Mouse (Mus musculus) spleen, embryonic (tissue): ENCODE measurements around the gene Ireb2.
"Not testable (repeated sequence)": the region's sequence is repeated elsewhere in the genome, so short reads cannot be mapped to it uniquely, and the experiment has no call there.

Source experiments
- CTCF ChIA-PET: fragments of 350-600 bp; sonication (Branson Sonifier 250); formaldehyde crosslinking; loops from one replicate; lab custom pipeline; 2022; lab: Charles Lee

Gene Ireb2

DNA sequence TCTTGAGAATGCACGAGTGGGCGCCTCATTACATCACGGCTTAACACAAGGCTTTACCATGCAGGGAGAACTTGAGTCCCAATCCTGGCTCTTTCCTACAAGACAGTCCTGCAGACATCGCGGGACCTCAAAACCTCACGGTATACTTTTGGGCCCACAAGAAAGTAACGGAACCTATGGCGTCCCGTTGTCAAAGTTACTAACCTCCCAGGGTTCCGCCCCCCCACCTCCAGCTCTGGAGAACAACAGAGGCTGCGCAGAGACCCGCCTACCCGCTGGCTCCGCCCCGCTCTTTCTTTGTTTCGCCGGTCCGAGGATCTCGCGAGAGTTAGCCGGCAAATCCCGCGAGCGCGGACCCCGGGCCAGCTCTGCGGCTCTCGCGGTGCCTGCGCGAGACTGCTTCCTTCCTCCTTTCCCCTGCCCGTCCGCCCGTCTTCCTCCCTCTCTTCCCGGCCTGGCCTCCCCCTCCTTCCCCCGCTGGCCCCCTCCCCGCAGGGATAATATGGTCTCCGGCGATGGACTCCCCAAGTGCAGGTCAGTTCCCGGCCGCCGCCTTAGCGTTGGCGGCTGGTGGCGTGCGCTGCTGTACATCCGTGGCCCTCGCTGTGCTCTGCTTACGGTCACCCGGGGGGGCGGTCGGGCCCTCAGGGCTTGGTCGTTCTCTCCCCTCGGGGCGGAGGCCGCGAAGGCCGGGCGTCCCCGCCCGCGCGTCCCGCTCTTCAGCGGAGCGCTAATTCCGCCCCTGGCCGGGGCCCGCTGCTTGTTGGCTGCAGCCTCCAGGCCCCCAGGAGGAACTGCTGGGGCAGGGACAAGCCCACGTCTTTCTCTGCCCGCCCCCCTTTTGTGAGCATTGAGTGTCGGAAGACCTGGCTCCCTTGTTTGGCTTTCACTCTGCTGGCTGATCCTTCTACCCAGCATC lies at the start of gene Ireb2:
Ireb2 (plus strand) TSS at position 427 of the 919 bp plus-strand sequence.
- CTCF ChIA-PET, result no interaction called here

GRCm38 (mm10) chr9:54816508-54817201 lies 46.9 kb upstream of the Ireb2 start:
- CTCF ChIA-PET, result no interaction called here

DNA sequence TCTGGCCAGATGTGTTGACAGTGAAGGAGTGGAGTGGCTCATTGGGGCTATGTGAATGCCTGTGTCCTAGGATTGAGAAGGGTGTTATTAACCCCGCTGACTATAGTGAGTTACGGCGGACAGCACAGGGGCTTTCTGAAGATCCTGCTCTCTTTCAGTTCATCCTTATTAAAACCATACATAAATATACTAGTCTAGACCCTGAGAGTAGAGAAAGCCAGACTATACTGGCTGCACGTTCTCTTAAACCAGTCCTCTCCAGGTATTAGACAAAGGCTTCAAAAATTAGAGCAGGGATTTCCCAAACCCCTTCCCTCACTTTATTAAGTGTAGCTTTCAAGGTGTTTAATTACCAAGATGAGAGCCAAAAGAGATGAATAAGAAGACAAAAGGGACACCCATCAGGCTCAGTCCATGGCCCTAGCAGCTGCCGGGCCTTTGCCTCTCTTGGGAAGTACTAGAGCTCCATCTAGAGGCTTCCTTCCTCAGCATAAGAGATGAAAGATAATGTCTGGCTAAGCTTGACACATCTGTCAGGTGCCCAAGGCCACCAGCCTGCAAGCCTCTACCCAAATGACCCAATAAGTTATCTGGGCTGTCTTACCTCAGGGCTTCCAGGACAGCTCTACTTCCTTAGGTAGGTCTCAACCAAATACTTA lies 42.0 kb upstream of the Ireb2 start:
- CTCF ChIA-PET, result no interaction called here

- CTCF ChIA-PET, result no interaction called here
These were observed 33.8 kb upstream of the Ireb2 start for GRCm38 (mm10) chr9:54829760-54830159.

- CTCF ChIA-PET, result no interaction called here
These were observed 33.0 kb upstream of the Ireb2 start for GRCm38 (mm10) chr9:54830624-54831023.

DNA sequence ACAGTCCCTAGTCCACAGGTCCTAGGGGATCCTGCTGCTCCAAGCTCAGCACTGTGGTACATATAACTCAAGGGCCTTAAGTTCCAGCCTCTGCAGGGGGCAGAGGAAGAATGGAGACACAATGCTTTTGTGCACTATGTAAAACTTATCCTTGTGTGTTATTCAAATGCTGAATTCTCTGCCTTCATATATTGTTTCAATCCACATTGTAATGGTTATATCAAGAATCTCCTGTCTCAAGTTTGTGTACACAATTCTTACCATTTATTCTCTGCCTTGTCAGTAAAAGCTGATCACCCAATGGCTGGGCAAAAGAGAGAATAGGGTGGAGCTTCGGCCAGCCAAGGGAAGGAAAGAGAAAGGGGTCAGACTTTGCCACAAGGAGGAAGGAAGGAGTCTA lies 29.8 kb upstream of the Ireb2 start:
- CTCF ChIA-PET, result no interaction called here

DNA sequence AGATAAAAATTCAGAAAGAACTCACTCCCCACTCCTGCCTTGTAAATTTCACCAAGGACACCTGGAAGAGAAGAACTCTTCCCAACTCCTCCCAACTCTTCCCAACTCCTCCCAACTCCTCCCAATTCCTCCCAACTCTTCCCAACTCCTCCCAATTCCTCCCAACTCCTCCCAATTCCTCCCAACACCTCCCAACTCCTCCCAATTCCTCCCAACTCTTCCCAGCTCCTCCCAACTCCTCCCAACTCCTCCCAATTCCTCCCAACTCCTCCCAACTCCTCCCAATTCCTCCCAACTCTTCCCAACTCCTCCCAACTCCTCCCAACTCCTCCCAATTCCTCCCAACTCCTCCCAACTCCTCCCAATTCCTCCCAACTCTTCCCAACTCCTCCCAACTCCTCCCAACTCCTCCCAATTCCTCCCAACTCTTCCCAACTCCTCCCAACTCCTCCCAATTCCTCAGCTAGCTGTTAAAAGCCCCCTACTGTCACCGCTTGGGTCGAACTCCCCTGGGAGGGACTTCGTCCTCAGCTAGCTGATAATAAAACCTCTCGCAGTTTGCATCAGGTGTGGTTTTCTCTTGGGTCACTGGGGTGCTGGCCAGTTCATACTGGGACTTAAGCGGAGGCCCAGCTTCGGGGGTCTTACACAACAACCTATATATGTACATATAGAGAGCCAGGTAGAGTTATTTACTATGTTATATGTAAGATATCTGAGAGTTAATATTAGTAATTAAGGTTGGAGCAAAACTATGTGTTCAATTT lies 27.5 kb upstream of the Ireb2 start:
- CTCF ChIA-PET, result interaction anchor here (0.6 kb wide), 1 partner anchor 13 kb away, joined by 3 read pairs; no protein-coding TSS in a partner anchor

GRCm38 (mm10) chr9:54837835-54838234 lies 25.8 kb upstream of the Ireb2 start:
- CTCF ChIA-PET, result no interaction called here

DNA sequence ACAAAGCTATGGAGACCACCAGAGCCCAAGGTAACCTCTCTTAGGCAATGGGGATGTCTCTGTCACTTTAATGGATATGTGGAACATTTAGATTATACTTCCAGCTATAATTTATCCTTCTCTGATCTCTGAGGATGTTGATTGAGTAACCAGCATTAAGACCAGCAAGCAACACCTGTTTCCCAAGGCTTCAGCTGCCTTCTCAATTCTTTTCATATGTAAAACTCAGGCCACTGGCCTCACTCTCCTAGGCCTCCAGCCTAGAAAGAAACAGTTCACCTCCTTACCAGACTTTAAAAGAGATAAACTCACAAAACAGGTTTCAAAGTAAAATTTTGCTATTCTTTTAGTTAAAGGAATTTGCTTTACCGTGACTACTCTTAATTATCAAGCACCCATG lies 23.4 kb upstream of the Ireb2 start:
- CTCF ChIA-PET, result no interaction called here

DNA sequence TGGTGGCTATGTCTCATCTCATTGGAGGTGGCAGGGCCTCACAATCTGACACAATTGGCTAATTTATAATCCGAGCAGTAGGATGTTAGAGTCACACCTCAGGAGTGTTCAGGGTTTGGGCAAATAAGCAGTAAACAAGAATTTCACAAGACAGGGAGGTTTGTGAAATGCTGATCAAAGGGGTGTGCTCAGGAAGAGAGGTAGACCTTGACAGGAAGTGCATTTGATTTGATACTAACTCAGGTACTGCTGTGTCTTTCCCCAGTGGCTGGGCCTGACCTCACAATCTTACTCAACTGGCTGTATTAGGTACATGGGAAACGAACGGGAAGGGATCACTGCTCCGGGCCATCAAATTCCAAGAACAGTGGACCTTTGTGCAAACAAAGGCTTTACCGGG lies 21.3 kb upstream of the Ireb2 start:
- CTCF ChIA-PET, result no interaction called here

DNA sequence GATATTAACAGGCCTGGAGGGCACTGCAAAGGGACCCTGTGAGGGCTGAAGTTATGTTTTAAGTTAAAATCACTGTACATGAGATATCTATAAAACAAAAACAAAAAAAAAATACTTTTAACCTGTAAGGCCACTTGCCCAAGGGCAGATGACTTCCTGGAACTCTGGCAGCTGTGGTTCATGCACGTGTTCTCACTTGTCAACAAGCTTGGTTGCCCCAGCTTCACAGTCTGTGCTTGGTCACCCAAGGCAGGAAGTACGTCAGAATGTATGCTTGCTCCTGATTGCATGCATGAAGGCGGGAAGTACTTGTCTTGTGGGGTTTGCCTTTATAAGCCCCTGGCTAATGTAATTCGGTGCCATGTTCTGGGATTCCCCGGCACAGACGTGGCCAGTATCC lies 19.7 kb upstream of the Ireb2 start:
- CTCF ChIA-PET, result no interaction called here

DNA sequence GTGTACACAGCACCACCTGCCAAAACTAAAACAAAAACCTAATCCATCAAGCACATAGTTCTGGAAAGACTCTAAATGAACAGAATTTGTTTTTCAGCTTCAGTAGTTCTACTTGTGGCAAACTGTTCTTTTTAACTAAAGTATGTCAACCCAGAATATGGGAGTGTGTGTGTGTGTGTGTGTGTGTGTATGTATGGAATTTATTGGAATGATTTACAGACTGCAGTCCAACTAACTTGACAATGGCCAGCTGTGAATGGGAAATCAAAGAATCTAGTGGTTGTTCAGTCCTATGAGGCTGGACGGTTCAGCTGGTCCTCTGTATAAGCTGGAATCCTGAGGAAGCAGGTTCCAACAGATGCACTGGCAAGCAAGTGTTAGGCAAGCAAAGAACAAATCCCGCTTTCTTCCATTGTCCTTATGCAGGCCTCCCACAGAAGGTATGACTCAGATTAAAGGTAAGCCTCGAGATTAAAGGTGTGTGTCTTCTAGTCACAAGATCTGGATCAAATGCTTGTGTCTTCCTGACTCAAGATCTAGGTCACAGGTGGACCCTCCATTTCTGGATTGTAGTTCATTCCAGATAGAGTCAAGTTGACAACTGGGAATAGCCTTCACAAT lies 18.9 kb upstream of the Ireb2 start:
- CTCF ChIA-PET, result no interaction called here

- CTCF ChIA-PET, result no interaction called here
These were observed 15.4 kb upstream of the Ireb2 start for GRCm38 (mm10) chr9:54848203-54848602.

DNA sequence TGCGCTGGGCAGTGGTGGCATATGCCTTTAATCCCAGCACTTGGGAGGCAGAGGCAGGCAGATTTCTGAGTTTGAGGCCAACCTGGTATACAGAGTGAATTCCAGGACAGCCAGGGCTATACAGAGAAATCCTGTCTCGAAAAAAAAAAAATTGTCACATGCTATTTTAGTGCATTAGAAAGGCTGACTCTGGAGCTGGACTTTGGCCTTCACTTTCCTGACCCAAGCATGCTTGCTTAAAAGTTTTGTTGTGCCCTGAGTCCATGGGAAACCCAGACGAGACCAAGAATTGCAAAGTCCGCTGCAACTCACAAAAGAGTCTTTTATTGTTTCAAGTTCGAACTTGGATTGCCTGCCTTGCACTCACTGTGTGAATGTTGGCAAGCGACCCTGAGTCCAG lies 10.6 kb upstream of the Ireb2 start:
- CTCF ChIA-PET, result not testable (repeated sequence)

DNA sequence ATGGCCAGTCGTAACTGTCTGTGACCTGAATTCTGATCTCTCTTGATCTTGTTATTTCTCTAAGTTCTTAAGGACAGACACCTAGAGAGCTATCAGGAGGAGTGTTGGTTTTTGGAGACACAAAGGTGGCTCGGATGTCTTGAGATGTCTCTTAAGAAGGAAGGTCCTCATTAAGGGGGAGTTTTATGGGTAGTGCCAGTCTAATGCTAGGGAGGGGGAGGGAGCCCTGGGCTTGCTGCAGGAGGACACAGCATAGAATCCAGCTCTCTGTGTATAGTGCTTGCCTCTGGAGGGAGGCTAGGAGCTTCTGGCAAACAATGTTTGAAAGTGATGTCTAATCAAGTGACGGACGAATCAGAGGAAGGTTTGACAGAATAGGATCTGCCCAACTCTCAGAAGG lies 10.0 kb upstream of the Ireb2 start:
- CTCF ChIA-PET, result no interaction called here

GRCm38 (mm10) chr9:54855638-54856037 lies 8.0 kb upstream of the Ireb2 start:
- CTCF ChIA-PET, result no interaction called here

DNA sequence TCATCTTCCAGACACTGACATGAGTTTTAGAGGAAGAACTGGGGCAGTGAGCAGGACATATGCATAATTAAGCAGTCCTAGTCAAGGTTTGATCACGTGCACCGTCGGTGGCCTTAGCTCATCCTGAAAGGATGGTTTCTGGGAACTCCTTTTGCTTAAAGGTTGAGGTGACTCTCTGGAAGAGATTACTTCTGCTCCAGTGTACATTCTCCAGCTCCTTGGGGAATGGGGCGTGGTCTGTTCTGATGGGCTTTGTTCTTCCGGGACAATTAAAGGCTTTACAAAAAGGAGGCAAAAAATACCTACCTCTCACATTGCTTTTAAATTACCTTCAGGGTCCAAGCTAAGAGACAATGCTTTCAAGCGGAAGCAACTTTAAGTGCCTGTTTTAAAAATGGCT lies 7.5 kb upstream of the Ireb2 start:
- CTCF ChIA-PET, result no interaction called here

DNA sequence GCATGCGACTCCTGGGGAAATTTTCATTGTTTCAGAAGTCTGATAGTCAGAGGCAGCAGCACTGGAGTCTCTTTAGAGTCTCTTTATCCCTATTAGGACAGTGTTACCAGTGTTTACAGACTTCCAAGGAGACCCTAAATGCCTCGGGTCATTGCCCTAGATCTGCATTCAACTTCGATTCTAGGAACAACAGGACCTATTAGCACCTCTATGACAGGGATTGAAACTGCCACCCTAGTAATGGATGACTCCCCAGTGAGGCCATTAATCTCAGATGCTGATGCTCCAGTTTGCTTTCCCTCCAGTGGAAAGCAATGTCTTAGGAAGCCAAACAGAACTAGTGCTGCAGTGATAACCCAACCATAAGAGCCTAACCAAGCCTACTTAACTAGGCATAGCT lies 6.1 kb upstream of the Ireb2 start:
- CTCF ChIA-PET, result no interaction called here

DNA sequence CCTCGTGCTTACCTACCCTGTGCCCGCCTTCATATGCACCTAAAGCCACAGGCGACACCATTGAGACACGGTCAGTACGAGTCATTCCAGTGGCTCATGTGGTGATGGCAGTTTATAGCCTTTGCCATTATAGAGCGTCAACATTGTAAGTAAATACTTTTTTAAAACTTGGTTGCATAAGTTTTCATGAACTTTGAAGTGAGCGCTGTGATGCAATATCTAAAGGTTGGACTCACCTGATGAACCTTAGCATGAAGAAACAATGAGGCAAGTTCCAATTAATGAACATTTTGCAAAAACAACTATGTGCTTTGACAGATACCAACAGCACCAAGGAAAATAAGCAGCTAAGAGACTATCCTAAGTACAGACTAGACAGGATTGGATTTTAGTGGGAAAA lies 3.1 kb upstream of the Ireb2 start:
- CTCF ChIA-PET, result no interaction called here

DNA sequence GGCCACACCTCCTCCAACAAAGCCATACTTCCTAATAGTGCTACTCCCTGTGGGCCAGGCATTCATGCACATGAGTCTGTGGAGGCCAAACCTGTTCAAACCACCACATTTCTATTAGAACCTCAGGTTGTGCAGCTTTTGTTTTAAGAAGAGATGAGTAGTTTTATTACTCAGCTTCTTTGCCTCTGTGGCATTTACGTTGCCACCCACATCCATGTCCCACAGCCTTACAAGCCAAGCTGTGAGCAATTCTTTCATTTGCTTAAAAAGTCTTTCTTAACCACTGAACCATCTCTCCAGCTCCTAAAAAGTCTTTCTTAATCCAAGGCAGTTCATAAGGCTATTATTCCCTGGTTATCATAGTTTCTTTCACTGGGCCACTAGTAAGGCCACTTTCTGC lies 15.2 kb downstream of the Ireb2 start:
- CTCF ChIA-PET, result no interaction called here

GRCm38 (mm10) chr9:54892111-54892510 lies 28.5 kb downstream of the Ireb2 start:
- CTCF ChIA-PET, result no interaction called here
